23 mouse cellular contexts compared by ENCODE assay signal in genomic region chr1:21820066-21820630, GRCm38 (mm10).
A peak's percentile ranks its signal among the peaks of the same experiment; 100 is the strongest.
DNase-seq lines count a peak whose midpoint lies in the region; ATAC-seq and TF ChIP-seq lines count a peak whose summit lies in the region.
"Had no signal": no experiment of that assay in that cellular context is flagged by ENCODE, and none has a peak within 500 bp of the region (broad histone marks: within the 10 kb centered on the region; RNA-seq: fewer than 3 reads in every experiment).

No protein-coding gene starts in this region.

- H3K9me3 ChIP-seq in forebrain, embryonic 12.5 days, result no peaks in the 10 kb centered on the region
- H3K9me3 ChIP-seq in forebrain, postnatal 0 days (ENCODE audit: low read length), result no peaks in the 10 kb centered on the region
- no peaks in the 10 kb centered on the region for H3K9me3 ChIP-seq in neural tube, embryonic 11.5 days (ENCODE audit: control insufficient read depth, low read length)
- no peaks in the 10 kb centered on the region for H3K9me3 ChIP-seq in neural tube, embryonic 15.5 days (replicated peaks)
- H3K9me3 ChIP-seq in embryonic facial prominence, embryonic 14.5 days (ENCODE audit: control insufficient read depth, low read length), result no peaks in the 10 kb centered on the region
- H3K9me3 ChIP-seq: embryonic facial prominence, embryonic 13.5 days; heart, embryonic 10.5 days; hindbrain, embryonic 15.5 days; limb, embryonic 15.5 days; lung, embryonic 15.5 days had no signal

- no peak overlapping the region for H3K4me2 ChIP-seq in forebrain, embryonic 12.5 days
- H3K4me2 ChIP-seq in forebrain, postnatal 0 days (ENCODE audit: low read depth), result no peak overlapping the region
- H3K4me2 ChIP-seq in neural tube, embryonic 11.5 days (ENCODE audit: low read depth), result no peak overlapping the region
- H3K4me2 ChIP-seq in neural tube, embryonic 15.5 days, result no peak overlapping the region
- H3K4me2 ChIP-seq in embryonic facial prominence, embryonic 14.5 days (ENCODE audit: low read depth, low read length), result no peak overlapping the region
- H3K4me2 ChIP-seq: embryonic facial prominence, embryonic 13.5 days; hindbrain, embryonic 15.5 days; limb, embryonic 15.5 days; lung, embryonic 15.5 days had no signal

- H3K27ac ChIP-seq in forebrain, embryonic 12.5 days, result no peak overlapping the region
- H3K27ac ChIP-seq in forebrain, postnatal 0 days (ENCODE audit: low read depth, low read length), result no peak overlapping the region
- no peak overlapping the region for H3K27ac ChIP-seq in neural tube, embryonic 11.5 days (ENCODE audit: low read depth, low read length)
- H3K27ac ChIP-seq in neural tube, embryonic 15.5 days (replicated peaks), result no peak overlapping the region
- no peak overlapping the region for H3K27ac ChIP-seq in embryonic facial prominence, embryonic 14.5 days (replicated peaks; ENCODE audit: low read depth, low read length)
- no peak overlapping the region for H3K27ac ChIP-seq in gastrocnemius, adult 2 months
- H3K27ac ChIP-seq: embryonic facial prominence, embryonic 13.5 days; heart, embryonic 10.5 days; hindbrain, embryonic 15.5 days; limb, embryonic 15.5 days; liver, embryonic 14.5 days; lung, embryonic 15.5 days had no signal

- no peaks in the 10 kb centered on the region for H3K4me1 ChIP-seq in forebrain, embryonic 12.5 days
- no peaks in the 10 kb centered on the region for H3K4me1 ChIP-seq in forebrain, postnatal 0 days (ENCODE audit: insufficient read depth)
- H3K4me1 ChIP-seq in neural tube, embryonic 11.5 days (ENCODE audit: control insufficient read depth, insufficient read depth, low read length), result no peaks in the 10 kb centered on the region
- no peaks in the 10 kb centered on the region for H3K4me1 ChIP-seq in neural tube, embryonic 15.5 days
- no peaks in the 10 kb centered on the region for H3K4me1 ChIP-seq in embryonic facial prominence, embryonic 14.5 days (ENCODE audit: control insufficient read depth, insufficient read depth, low read length)
- H3K4me1 ChIP-seq: embryonic facial prominence, embryonic 13.5 days; heart, embryonic 10.5 days; hindbrain, embryonic 15.5 days; limb, embryonic 15.5 days; lung, embryonic 15.5 days had no signal

- no peaks in the 10 kb centered on the region for H3K36me3 ChIP-seq in forebrain, embryonic 12.5 days (replicated peaks)
- H3K36me3 ChIP-seq in forebrain, postnatal 0 days (ENCODE audit: insufficient read depth), result no peaks in the 10 kb centered on the region
- no peaks in the 10 kb centered on the region for H3K36me3 ChIP-seq in neural tube, embryonic 11.5 days (ENCODE audit: control insufficient read depth, insufficient read depth, low read length)
- no peaks in the 10 kb centered on the region for H3K36me3 ChIP-seq in neural tube, embryonic 15.5 days
- no peaks in the 10 kb centered on the region for H3K36me3 ChIP-seq in embryonic facial prominence, embryonic 14.5 days (ENCODE audit: control insufficient read depth, insufficient read depth, low read length)
- H3K36me3 ChIP-seq: embryonic facial prominence, embryonic 13.5 days; heart, embryonic 10.5 days; hindbrain, embryonic 15.5 days; limb, embryonic 15.5 days; lung, embryonic 15.5 days had no signal

- H3K4me3 ChIP-seq in forebrain, embryonic 12.5 days (replicated peaks), result no peak overlapping the region
- no peak overlapping the region for H3K4me3 ChIP-seq in forebrain, postnatal 0 days (ENCODE audit: low read depth, low read length)
- H3K4me3 ChIP-seq in neural tube, embryonic 11.5 days (ENCODE audit: low read depth, low read length), result no peak overlapping the region
- no peak overlapping the region for H3K4me3 ChIP-seq in neural tube, embryonic 15.5 days (replicated peaks)
- no peak overlapping the region for H3K4me3 ChIP-seq in embryonic facial prominence, embryonic 14.5 days (ENCODE audit: low read depth, low read length)
- H3K4me3 ChIP-seq in gastrocnemius, adult 2 months, result no peak overlapping the region
- H3K4me3 ChIP-seq: embryonic facial prominence, embryonic 13.5 days; heart, embryonic 10.5 days; hindbrain, embryonic 15.5 days; limb, embryonic 15.5 days; lung, embryonic 15.5 days had no signal

- DNase-seq in forebrain, postnatal 0 days, result no peak
- DNase-seq in neural tube, embryonic 11.5 days (ENCODE audit: low spot score), result no peak
- peak; percentile 75 for DNase-seq in embryonic facial prominence, embryonic 14.5 days (ENCODE audit: low spot score)
- DNase-seq in gastrocnemius, adult 2 months, result no peak
- DNase-seq in layer of hippocampus, adult 18-20 months (ENCODE audit: low spot score in 2 of 2), result no peak
- DNase-seq: adrenal gland, adult 2 months; cerebellum, adult 8-10 months; cerebellum, postnatal 36 days; gastrocnemius, postnatal 10 days; kidney, adult 8-10 months; kidney, postnatal 10 days; left cerebral cortex, postnatal 4 days; lung, postnatal 4 days; right cerebral cortex, postnatal 25 days; spleen, adult 18-20 months had no signal

- 19% methylated on average over 10 of the region's 10 CpGs for WGBS in forebrain, embryonic 12.5 days
- WGBS in forebrain, postnatal 0 days, result 16% methylated on average over 10 of the region's 10 CpGs
- WGBS in neural tube, embryonic 11.5 days, result 51% methylated on average over 10 of the region's 10 CpGs
- 31% methylated on average over 10 of the region's 10 CpGs for WGBS in neural tube, embryonic 15.5 days
- 62% methylated on average over 10 of the region's 10 CpGs for WGBS in embryonic facial prominence, embryonic 14.5 days

- H3K27me3 ChIP-seq in forebrain, embryonic 12.5 days, result no peaks in the 10 kb centered on the region
- no peaks in the 10 kb centered on the region for H3K27me3 ChIP-seq in forebrain, postnatal 0 days (ENCODE audit: insufficient read depth, low read length)
- no peaks in the 10 kb centered on the region for H3K27me3 ChIP-seq in neural tube, embryonic 11.5 days (ENCODE audit: control insufficient read depth, insufficient read depth, low read length)
- H3K27me3 ChIP-seq in neural tube, embryonic 15.5 days (replicated peaks), result no peaks in the 10 kb centered on the region
- no peaks in the 10 kb centered on the region for H3K27me3 ChIP-seq in embryonic facial prominence, embryonic 14.5 days (replicated peaks; ENCODE audit: control insufficient read depth, insufficient read depth, low read length)
- H3K27me3 ChIP-seq: embryonic facial prominence, embryonic 13.5 days; hindbrain, embryonic 15.5 days; limb, embryonic 15.5 days; lung, embryonic 15.5 days had no signal

- intact Hi-C loops in gastrocnemius, adult 2 months (cut with DNase I), result no loop called here

- no peak overlapping the region for H3K9ac ChIP-seq in forebrain, embryonic 12.5 days
- no peak overlapping the region for H3K9ac ChIP-seq in forebrain, postnatal 0 days
- no peak overlapping the region for H3K9ac ChIP-seq in neural tube, embryonic 11.5 days (ENCODE audit: low read length)
- no peak overlapping the region for H3K9ac ChIP-seq in neural tube, embryonic 15.5 days (replicated peaks)
- no peak overlapping the region for H3K9ac ChIP-seq in embryonic facial prominence, embryonic 14.5 days (ENCODE audit: low read depth, low read length)
- H3K9ac ChIP-seq: embryonic facial prominence, embryonic 13.5 days; hindbrain, embryonic 15.5 days; limb, embryonic 15.5 days; liver, embryonic 14.5 days; lung, embryonic 15.5 days had no signal

- no peak for TF ChIP-seq CTCF in forebrain, postnatal 0 days (IDR thresholded peaks at IDR 0.05; ENCODE audit: low read depth)
- TF ChIP-seq CTCF in gastrocnemius, adult 2 months (IDR thresholded peaks at IDR 0.05), result no peak

- peak; percentile 48; the same call in 1 of the 2 replicates for ATAC-seq in forebrain, embryonic 12.5 days (ENCODE audit: low FRiP score)
- no peak for ATAC-seq in forebrain, postnatal 0 days
- ATAC-seq in neural tube, embryonic 11.5 days (ENCODE audit: insufficient read depth, low FRiP score, low TSS enrichment), result peak; percentile 35
- ATAC-seq in neural tube, embryonic 15.5 days (ENCODE audit: low FRiP score), result no peak
- ATAC-seq in embryonic facial prominence, embryonic 14.5 days (ENCODE audit: low read depth), result peak; percentile 84

Comparison
In these comparisons a context has a peak if more than half of its experiments do, and no peak if none do; other contexts are left out.
1. ATAC-seq: peak in forebrain, embryonic 12.5 days (single experiment), neural tube, embryonic 11.5 days (single experiment) and embryonic facial prominence, embryonic 14.5 days (single experiment); none in forebrain, postnatal 0 days (single experiment) and neural tube, embryonic 15.5 days (single experiment).